Mouse (Mus musculus) CH12.LX (cell line): ENCODE measurements around the gene Stat5b. TPM values are rescaled to one million over a fixed set of nuclear protein-coding genes. Genes with fewer than 3 reads are reported as not detected.

ENCODE experiments used
- DNase-seq: peaks from one replicate; pipeline ENCODE4 v3.0.0-alpha.2; 2013; ENCODE audit errors: extremely low read depth
- H3K27ac ChIP-seq: 2 replicates; pipeline ENCODE4 v1.5.1; 2012; ENCODE audit warnings: low read depth, mild to moderate bottlenecking, control low read depth, moderate library complexity; ENCODE audit not compliant: insufficient read depth
- H3K27me3 ChIP-seq: replicated peaks from 2 replicates; pipeline ENCODE3; 2012; ENCODE audit warnings: inconsistent platforms
- H3K36me3 ChIP-seq, 2 experiments: replicated peaks in 1 of 2; 2 replicates each; pipeline versions ENCODE3 to v1.6.1; 2012; ENCODE audit warnings: inconsistent platforms in 1 of 2, low read length in 1 of 2, mild to moderate bottlenecking in 1 of 2, mixed read lengths in 1 of 2, moderate library complexity in 1 of 2; ENCODE audit not compliant: control insufficient read depth in 1 of 2, insufficient read depth in 1 of 2
- H3K4me1 ChIP-seq, 2 experiments: 2 replicates each; pipeline ENCODE4 v1.6.1; 2012; ENCODE audit warnings: inconsistent platforms in 1 of 2, moderate library complexity in 1 of 2; ENCODE audit not compliant: insufficient read depth in 2 of 2, control insufficient read depth in 1 of 2
- H3K4me2 ChIP-seq: 2 replicates; pipeline ENCODE4 v1.6.1; 2012; ENCODE audit warnings: low read depth, mild to moderate bottlenecking, control low read depth; ENCODE audit not compliant: poor library complexity, insufficient read depth, severe bottlenecking
- H3K4me3 ChIP-seq, 3 experiments: fragments of 150-350 bp in 1 of 3; sonication (generic) in 1 of 3; replicated peaks in 1 of 3; 2 replicates each; pipeline versions ENCODE3 to v1.5.1; 2011 to 2012; ENCODE audit warnings: low read depth in 2 of 3, low read length in 2 of 3, mild to moderate bottlenecking in 2 of 3, moderate library complexity in 2 of 3, control low read depth in 1 of 3, improper control_type of control experiment in 1 of 3, inconsistent platforms in 1 of 3, mixed read lengths in 1 of 3; ENCODE audit not compliant: poor library complexity in 1 of 3
- H3K79me2 ChIP-seq: replicated peaks from 2 replicates; pipeline ENCODE4 v1.6.1; 2012; ENCODE audit warnings: mild to moderate bottlenecking, moderate library complexity; ENCODE audit not compliant: control insufficient read depth, poor library complexity, insufficient read depth, severe bottlenecking; ENCODE audit errors: extremely low read depth
- H3K9ac ChIP-seq: 2 replicates; pipeline ENCODE4 v1.6.1; 2012; ENCODE audit warnings: low read depth, mild to moderate bottlenecking, control low read depth, moderate library complexity; ENCODE audit not compliant: insufficient read depth
- H3K9me3 ChIP-seq: replicated peaks from 2 replicates; pipeline ENCODE3; 2012; ENCODE audit warnings: low read length, inconsistent platforms, mixed read lengths
- BHLHE40 ChIP-seq: IDR thresholded peaks from 2 replicates; pipeline ENCODE4 v1.6.1; 2011; ENCODE audit warnings: mild to moderate bottlenecking, low read depth, low read length, improper control_type of control experiment
- EP300 ChIP-seq: IDR thresholded peaks from 2 replicates; pipeline ENCODE4 v1.6.1; 2011; ENCODE audit warnings: low read length, improper control_type of control experiment
- JUN ChIP-seq: IDR thresholded peaks from 2 replicates; pipeline ENCODE4 v1.6.1; 2011; ENCODE audit warnings: low read depth, mild to moderate bottlenecking, low read length, improper control_type of control experiment, moderate library complexity; ENCODE audit not compliant: insufficient read depth
- JUND ChIP-seq: conservative IDR thresholded peaks from 2 replicates; pipeline ENCODE4 v1.6.1; 2011; ENCODE audit warnings: low read depth, low read length, improper control_type of control experiment
- KAT2A ChIP-seq: IDR thresholded peaks from 2 replicates; pipeline ENCODE4 v1.6.1; 2012; ENCODE audit warnings: low read length, improper control_type of control experiment, inconsistent platforms; ENCODE audit not compliant: insufficient replicate concordance
- MAFK ChIP-seq: IDR thresholded peaks from 2 replicates; pipeline ENCODE4 v1.6.1; 2011; ENCODE audit warnings: low read length, improper control_type of control experiment; ENCODE audit not compliant: insufficient replicate concordance
- MAX ChIP-seq: IDR thresholded peaks from 2 replicates; pipeline ENCODE4 v1.6.1; 2011; ENCODE audit warnings: low read length, improper control_type of control experiment
- MAZ ChIP-seq: IDR thresholded peaks from 2 replicates; pipeline ENCODE4 v1.6.1; 2012; ENCODE audit warnings: low read depth, mild to moderate bottlenecking, inconsistent platforms, low read length, improper control_type of control experiment, moderate library complexity
- MXI1 ChIP-seq: IDR thresholded peaks from 2 replicates; pipeline ENCODE4 v1.6.1; 2011; ENCODE audit warnings: mild to moderate bottlenecking, low read depth, low read length, improper control_type of control experiment
- MYC ChIP-seq: IDR thresholded peaks from 2 replicates; pipeline ENCODE4 v1.6.1; 2011; ENCODE audit warnings: low read depth, mild to moderate bottlenecking, improper control_type of control experiment, low read length
- NRF1 ChIP-seq: IDR thresholded peaks from 2 replicates; pipeline ENCODE4 v1.6.1; 2014; ENCODE audit warnings: low read depth, mild to moderate bottlenecking, inconsistent platforms, low read length, improper control_type of control experiment, moderate library complexity
- PAX5 ChIP-seq: IDR thresholded peaks from 2 replicates; pipeline ENCODE4 v1.6.1; 2012; ENCODE audit warnings: low read length, inconsistent platforms, mixed read lengths
- POLR2A ChIP-seq: IDR thresholded peaks from 2 replicates; pipeline ENCODE4 v1.6.1; 2011; ENCODE audit warnings: low read depth, mild to moderate bottlenecking, improper control_type of control experiment, low read length
- RAD21 ChIP-seq: IDR thresholded peaks from 2 replicates; pipeline ENCODE4 v1.6.1; 2011; ENCODE audit warnings: low read depth, mild to moderate bottlenecking, low read length, improper control_type of control experiment, moderate library complexity
- ZC3H11A ChIP-seq: IDR thresholded peaks from 2 replicates; pipeline ENCODE4 v1.6.1; 2012; ENCODE audit warnings: low read depth, mild to moderate bottlenecking, inconsistent platforms, low read length, improper control_type of control experiment
- ZKSCAN1 ChIP-seq: IDR thresholded peaks from 2 replicates; pipeline ENCODE4 v1.6.1; 2012; ENCODE audit warnings: low read depth, inconsistent platforms, low read length, improper control_type of control experiment, borderline replicate concordance
- ZMIZ1 ChIP-seq: IDR thresholded peaks from 2 replicates; pipeline ENCODE4 v1.6.1; 2012; ENCODE audit warnings: low read depth, mild to moderate bottlenecking, inconsistent platforms, low read length, improper control_type of control experiment
- ZNF384 ChIP-seq: IDR thresholded peaks from 2 replicates; pipeline ENCODE4 v1.6.1; 2012; ENCODE audit warnings: low read depth, low read length, improper control_type of control experiment, inconsistent platforms
- dilution Hi-C: fragments of 300-500 bp; cut with MboI; formaldehyde crosslinking; loops from 2 replicates; pipeline ENCODE4 v1.14.3; 2020; ENCODE audit warnings: low sequenced_read_pairs; ENCODE audit not compliant: extremely low pct_unique_long_range_greater_than_20kb, extremely low pct_ligation_motif_present
- in situ Hi-C: fragments of 300-500 bp; cut with MboI; formaldehyde crosslinking; loops from 3 replicates; pipeline ENCODE4 v1.14.3; 2019; ENCODE audit warnings: low sequenced_read_pairs, low pct_ligation_motif_present, low pct_unique_long_range_greater_than_20kb, mixed read lengths
- polyA plus RNA-seq: library from polyadenylated mRNA; unstranded; fragments of >175 nt; gene quantifications from 2 replicates; pipeline ENCODE4 v1.2.1, GENCODE M21; 2012; ENCODE audit warnings: low read depth; ENCODE audit not compliant: insufficient read length
- total RNA-seq, 2 experiments: library from RNA; depleted of rRNA; stranded (reverse); fragments of 300-350 nt in 1 of 2; fragments of >200 nt in 1 of 2; gene quantifications; 2 replicates each; pipeline ENCODE4 v1.2.3; 2012 to 2014

The Stat5b gene
- total and polyA plus RNA-seq, 3 experiments: 11.4 to 24.4 (median 14.0) TPM

DNA sequence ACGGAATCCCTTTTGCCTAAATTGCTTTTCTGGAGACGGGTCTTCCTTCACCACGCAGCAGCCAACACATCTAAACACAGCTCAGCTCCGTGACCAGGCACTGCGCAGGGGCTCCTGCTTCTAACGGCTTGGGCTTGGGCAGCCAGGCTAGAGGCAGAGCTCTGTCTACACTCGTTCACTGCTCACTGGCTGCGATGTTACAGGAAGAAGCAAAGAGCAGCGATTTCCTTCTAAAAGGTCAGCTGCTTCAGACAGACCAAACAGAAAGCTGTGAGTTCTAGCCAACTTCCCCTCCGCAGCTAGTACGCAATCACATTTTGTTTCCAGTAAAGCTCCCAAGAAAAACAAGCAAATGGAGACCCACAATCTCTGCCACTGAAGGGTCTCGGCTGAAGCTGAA, 28.2 kb downstream of the Stat5b start:
- Histone ChIP-seq H3K9me3 (no peaks in the 10 kb centered on the region), H3K27ac (no peak overlapping the region), H3K4me2 (no peak overlapping the region), H3K36me3 (peaks cover 0 to 8% of the 10 kb centered on the region in 2 experiments), H3K27me3 (no peaks in the 10 kb centered on the region), H3K4me1 (peaks cover 18 to 51% of the 10 kb centered on the region in 2 experiments; a peak in 3 of 4 replicates), H3K4me3 (no peak overlapping the region), H3K9ac (no peak overlapping the region), H3K79me2 (no peaks in the 10 kb centered on the region)
- dilution Hi-C loops: no loop called here
- no peak for DNase-seq
- no peak for TF ChIP-seq NRF1
- no peak for TF ChIP-seq ZKSCAN1
- TF ChIP-seq JUN: no peak
- no peak for TF ChIP-seq MAX
- TF ChIP-seq RAD21: no peak
- TF ChIP-seq PAX5: no peak
- TF ChIP-seq ZMIZ1: no peak
- no peak for TF ChIP-seq MYC
- no peak for TF ChIP-seq BHLHE40
- TF ChIP-seq MAZ: no peak
- no peak for TF ChIP-seq EP300
- no peak for TF ChIP-seq MXI1
- no peak for TF ChIP-seq ZNF384
- no peak for TF ChIP-seq KAT2A
- no peak for TF ChIP-seq JUND
- TF ChIP-seq ZC3H11A: no peak
- in situ Hi-C loops: no loop called here

- Histone ChIP-seq H3K36me3 (peaks cover 0 to 8% of the 10 kb centered on the region in 2 experiments), H3K9me3 (no peaks in the 10 kb centered on the region), H3K27ac (no peak overlapping the region), H3K4me3 (no peak overlapping the region), H3K27me3 (no peaks in the 10 kb centered on the region), H3K9ac (no peak overlapping the region), H3K4me2 (no peak overlapping the region), H3K79me2 (no peaks in the 10 kb centered on the region), H3K4me1 (peaks cover 18 to 44% of the 10 kb centered on the region in 2 experiments; a peak in 3 of 4 replicates)
- TF ChIP-seq KAT2A (no peak), MAFK (no peak), POLR2A (no peak)
- no peak for DNase-seq
- dilution Hi-C loops: no loop called here
- in situ Hi-C loops: no loop called here
Observed at GRCm38 (mm10) chr11:100821605-100822220, 28.8 kb downstream of the Stat5b start.
